Mouse (Mus musculus): Measurements from ENCODE around the gene Nqo1. TPM values are rescaled to one million over a fixed set of nuclear protein-coding genes. Genes with fewer than 3 reads are reported as not detected.
A peak's percentile ranks its signal among the peaks of the same experiment; 100 is the strongest.

Gene Nqo1
- total and polyA plus RNA-seq, 3 experiments, result 0.94 to 23.8 (median 1.9) TPM

DNA sequence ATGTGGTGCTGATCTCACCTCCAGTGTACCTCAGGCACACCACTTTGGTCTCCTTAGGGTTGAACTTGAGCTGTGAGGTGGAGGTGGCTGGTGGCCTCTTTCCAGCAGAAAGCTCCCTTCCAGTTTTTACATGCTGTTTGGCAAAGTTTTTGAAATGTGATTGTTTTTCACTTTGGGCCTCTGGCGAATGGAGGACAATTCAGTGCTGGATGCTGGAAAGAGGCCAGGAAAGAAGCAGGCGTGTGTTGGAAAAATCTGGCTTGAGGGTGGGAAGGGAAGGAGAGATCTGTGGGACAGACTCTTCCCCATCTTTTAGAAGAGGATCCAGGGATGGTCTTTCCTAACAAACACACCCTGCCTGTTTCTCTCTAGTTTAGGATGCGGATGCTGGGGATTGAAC is 41.6 kb upstream of the Nqo1 start:
- H3K36me3 ChIP-seq (replicated peaks in 1 of 2; ENCODE audit: control insufficient read depth in 1 of 2, insufficient read depth in 1 of 2, low read length in 1 of 2), result peaks cover 0 to 32% of the 10 kb centered on the region in 2 experiments
- TF ChIP-seq E2F4 (IDR thresholded peaks at IDR 0.05; ENCODE audit: insufficient replicate concordance, low read depth, low read length), result no peak
- TF ChIP-seq KAT2A (IDR thresholded peaks at IDR 0.05; ENCODE audit: insufficient replicate concordance, low read length), result no peak
- TF ChIP-seq TBP (conservative IDR thresholded peaks at IDR 0.05; ENCODE audit: low read depth, low read length), result no peak
- TF ChIP-seq MEF2A (IDR thresholded peaks at IDR 0.05; ENCODE audit: borderline replicate concordance, low read depth, low read length), result no peak
- no peak overlapping the region for H3K4me2 ChIP-seq (ENCODE audit: insufficient read depth, low read depth, poor library complexity, severe bottlenecking)
- no peaks in the 10 kb centered on the region for H3K27me3 ChIP-seq (replicated peaks)
- no peak overlapping the region for H3K9ac ChIP-seq (ENCODE audit: insufficient read depth, low read depth)
- H3K4me1 ChIP-seq (ENCODE audit: control insufficient read depth in 1 of 2, insufficient read depth in 2 of 2), result peaks cover 9 to 30% of the 10 kb centered on the region in 2 experiments
- no peak for DNase-seq (ENCODE audit: extremely low read depth)
- no peaks in the 10 kb centered on the region for H3K9me3 ChIP-seq (replicated peaks; ENCODE audit: low read length)
- dilution Hi-C loops (cut with MboI; ENCODE audit: extremely low pct_ligation_motif_present, extremely low pct_unique_long_range_greater_than_20kb, low sequenced_read_pairs) (no loop called here), in situ Hi-C loops (cut with MboI; ENCODE audit: low pct_ligation_motif_present, low pct_unique_long_range_greater_than_20kb, low sequenced_read_pairs) (loop anchor here (10.0 kb wide), 1 partner anchor 50 kb away; no protein-coding TSS in a partner anchor)
- H3K79me2 ChIP-seq (replicated peaks; ENCODE audit: control insufficient read depth, extremely low read depth, insufficient read depth, poor library complexity, severe bottlenecking), result no peaks in the 10 kb centered on the region
- no peak overlapping the region for H3K4me3 ChIP-seq (replicated peaks in 1 of 3; ENCODE audit: low read depth in 2 of 3, low read length in 2 of 3, poor library complexity in 1 of 3)
- H3K27ac ChIP-seq (ENCODE audit: insufficient read depth, low read depth), result no peak overlapping the region

DNA sequence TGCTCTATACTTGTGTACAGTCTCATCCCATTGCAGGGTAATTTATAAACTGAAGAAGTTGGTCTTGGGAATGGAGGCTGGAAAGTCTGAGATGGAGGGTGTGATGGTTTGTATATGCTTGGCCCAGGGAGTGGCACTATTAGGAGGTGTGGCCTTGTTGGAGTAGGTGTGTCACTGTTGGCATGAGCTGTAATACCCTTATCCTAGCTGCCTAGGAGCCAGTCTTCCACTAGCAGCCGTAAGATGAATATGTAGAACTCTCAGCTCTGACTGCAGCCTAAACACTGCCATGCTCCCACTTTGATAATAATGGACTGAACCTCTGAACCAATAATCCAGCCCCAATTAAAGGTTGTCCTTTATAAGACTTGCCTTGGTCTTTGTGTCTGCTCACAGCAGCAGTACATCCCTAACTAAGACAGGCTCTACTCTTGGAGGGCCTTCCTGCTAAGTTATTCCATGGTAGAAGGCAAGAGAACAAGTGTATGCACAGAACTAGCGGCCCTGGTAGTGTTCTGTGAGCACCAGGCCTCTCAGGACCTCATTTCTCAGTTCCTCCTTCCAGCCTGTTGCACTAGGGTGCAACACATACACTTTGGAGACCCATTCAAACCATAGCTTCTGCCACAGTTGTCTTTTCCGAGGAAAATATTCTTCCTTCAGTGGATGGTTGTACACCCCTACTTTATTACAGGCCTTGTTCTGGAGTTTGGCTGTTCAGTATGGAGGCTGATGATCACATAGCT is 37.0 kb upstream of the Nqo1 start:
- dilution Hi-C loops (cut with MboI; ENCODE audit: extremely low pct_ligation_motif_present, extremely low pct_unique_long_range_greater_than_20kb, low sequenced_read_pairs), result no loop called here
- H3K79me2 ChIP-seq (replicated peaks; ENCODE audit: control insufficient read depth, extremely low read depth, insufficient read depth, poor library complexity, severe bottlenecking), result no peaks in the 10 kb centered on the region; the same call in 1 of the 2 replicates
- in situ Hi-C loops (cut with MboI; ENCODE audit: low pct_ligation_motif_present, low pct_unique_long_range_greater_than_20kb, low sequenced_read_pairs), result loop anchor here (10.0 kb wide), 1 partner anchor 55 kb away; no protein-coding TSS in a partner anchor
- no peak overlapping the region for H3K4me3 ChIP-seq (replicated peaks in 1 of 3; ENCODE audit: low read depth in 2 of 3, low read length in 2 of 3, poor library complexity in 1 of 3)
- no peaks in the 10 kb centered on the region for H3K9me3 ChIP-seq (replicated peaks; ENCODE audit: low read length)
- H3K27me3 ChIP-seq (replicated peaks), result no peaks in the 10 kb centered on the region
- peaks cover 13 to 45% of the 10 kb centered on the region in 2 experiments for H3K4me1 ChIP-seq (ENCODE audit: control insufficient read depth in 1 of 2, insufficient read depth in 2 of 2)
- H3K27ac ChIP-seq (ENCODE audit: insufficient read depth, low read depth), result peak overlapping the region; percentile 40; the same call in 1 of the 2 replicates
- no peak overlapping the region for H3K9ac ChIP-seq (ENCODE audit: insufficient read depth, low read depth)
- DNase-seq (ENCODE audit: extremely low read depth), result no peak
- H3K36me3 ChIP-seq (replicated peaks in 1 of 2; ENCODE audit: control insufficient read depth in 1 of 2, insufficient read depth in 1 of 2, low read length in 1 of 2), result peaks cover 0 to 20% of the 10 kb centered on the region in 2 experiments
- TF ChIP-seq POLR2AphosphoS2 (IDR thresholded peaks at IDR 0.05; ENCODE audit: low read depth, low read length) (no peak), ZMIZ1 (IDR thresholded peaks at IDR 0.05; ENCODE audit: low read depth, low read length) (no peak), CHD1 (IDR thresholded peaks at IDR 0.05; ENCODE audit: low read depth, low read length) (no peak), MEF2A (IDR thresholded peaks at IDR 0.05; ENCODE audit: borderline replicate concordance, low read depth, low read length) (peak; percentile 24; the same call in 1 of the 2 replicates), PAX5 (IDR thresholded peaks at IDR 0.05; ENCODE audit: low read length) (no peak), TBP (conservative IDR thresholded peaks at IDR 0.05; ENCODE audit: low read depth, low read length) (no peak), EP300 (IDR thresholded peaks at IDR 0.05; ENCODE audit: low read length) (peak; percentile 85), SIN3A (IDR thresholded peaks at IDR 0.05; ENCODE audit: low read length) (0 out of 2 replicates have a peak, but pooled peaks have one; percentile 35), TCF12 (IDR thresholded peaks at IDR 0.05; ENCODE audit: low read depth, low read length) (no peak), GABPA (IDR thresholded peaks at IDR 0.05; ENCODE audit: insufficient replicate concordance, low read depth, low read length) (no peak), RCOR1 (conservative IDR thresholded peaks at IDR 0.05; ENCODE audit: low read depth, low read length) (no peak), POLR2A (IDR thresholded peaks at IDR 0.05; ENCODE audit: low read depth, low read length) (no peak), IRF4 (IDR thresholded peaks at IDR 0.05; ENCODE audit: low read depth, low read length) (peak; percentile 90), JUND (conservative IDR thresholded peaks at IDR 0.05; ENCODE audit: low read depth, low read length) (no peak), CTCF (conservative IDR thresholded peaks at IDR 0.05 in 1 of 2, IDR thresholded peaks at IDR 0.05 in 1 of 2; ENCODE audit: low read depth in 2 of 2, low read length in 2 of 2) (no peak)
- H3K4me2 ChIP-seq (ENCODE audit: insufficient read depth, low read depth, poor library complexity, severe bottlenecking), result peak overlapping the region; percentile 50; the same call in 1 of the 2 replicates

Measured in CH12.LX (cell line).